Mouse (Mus musculus) lung, postnatal 14 days (tissue): Measurements from ENCODE around the gene Abca6.

Source experiments
- DNase-seq: peaks from one replicate; pipeline ENCODE4 v3.0.0; 2021

Gene Abca6

DNA sequence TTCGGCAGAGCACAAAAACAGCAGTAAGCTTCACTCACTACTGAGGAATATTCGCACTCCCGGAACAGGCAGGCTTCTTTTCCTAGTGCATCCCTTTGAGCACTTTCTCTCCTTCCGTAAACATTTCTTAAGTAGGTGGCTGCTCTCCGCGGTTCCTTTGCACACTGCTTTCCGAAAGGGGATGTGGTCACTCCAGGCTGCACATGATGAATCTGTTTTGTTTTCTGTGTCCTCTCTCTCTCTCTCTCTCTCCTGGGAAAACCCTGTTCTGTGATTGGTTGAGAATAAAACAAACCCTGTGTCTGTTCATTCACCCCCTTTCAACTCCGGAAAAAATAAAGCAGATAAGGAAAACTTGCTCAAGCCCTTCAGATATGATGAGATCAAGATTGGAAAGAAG, at the start of gene Abca6:
Abca6 (minus strand) TSS at position 243 of the 400 bp plus-strand sequence.
- DNase-seq = peak; percentile 10

DNA sequence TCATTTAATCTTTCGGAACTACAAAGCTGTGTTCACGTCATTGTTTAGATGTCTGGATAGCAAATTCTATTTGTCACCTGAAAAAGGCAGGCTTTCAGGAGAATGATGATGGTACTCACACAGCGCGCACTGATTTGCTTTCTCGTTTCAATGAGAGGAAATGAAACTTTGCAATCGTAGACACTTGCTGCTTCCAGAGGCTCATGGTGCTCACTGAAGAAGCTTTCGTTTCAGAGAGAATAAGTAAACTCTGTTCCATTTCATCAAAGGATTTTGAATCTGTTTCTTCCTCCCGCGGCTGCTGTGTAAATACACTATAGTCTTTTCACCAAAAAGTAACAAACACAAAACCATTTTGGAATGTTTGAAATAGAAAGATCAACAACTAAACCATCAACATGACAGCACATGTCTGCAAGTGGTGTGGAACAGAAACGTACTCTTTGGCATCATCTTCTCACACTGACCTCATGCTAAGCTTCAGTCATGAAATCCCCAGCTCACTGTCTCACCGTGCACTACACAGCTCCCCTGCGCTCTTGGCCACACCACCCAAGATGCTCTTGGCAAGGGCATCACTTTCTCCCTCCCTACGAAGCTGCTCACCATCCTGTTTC, 46.4 kb upstream of the Abca6 start:
- no peak for DNase-seq

DNA sequence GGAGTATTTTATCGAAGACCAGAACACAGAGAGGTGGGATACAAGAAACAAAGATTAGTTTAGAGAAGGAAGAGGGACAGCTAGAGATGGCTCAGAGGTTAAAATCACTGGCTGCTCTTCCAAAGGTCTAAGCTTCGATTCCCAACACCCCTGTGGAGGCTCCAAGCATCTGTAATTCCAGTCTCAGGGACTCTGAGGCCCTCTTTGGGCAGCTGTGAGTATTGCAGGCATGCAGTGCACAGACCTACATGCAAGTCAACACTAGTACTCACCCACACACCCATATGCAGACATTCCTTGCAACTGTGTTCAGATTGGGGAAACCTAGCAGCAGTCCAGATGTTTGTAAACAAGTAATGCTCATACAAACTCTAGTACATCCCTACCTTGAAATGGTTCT, 39.0 kb upstream of the Abca6 start:
- DNase-seq = no peak

DNA sequence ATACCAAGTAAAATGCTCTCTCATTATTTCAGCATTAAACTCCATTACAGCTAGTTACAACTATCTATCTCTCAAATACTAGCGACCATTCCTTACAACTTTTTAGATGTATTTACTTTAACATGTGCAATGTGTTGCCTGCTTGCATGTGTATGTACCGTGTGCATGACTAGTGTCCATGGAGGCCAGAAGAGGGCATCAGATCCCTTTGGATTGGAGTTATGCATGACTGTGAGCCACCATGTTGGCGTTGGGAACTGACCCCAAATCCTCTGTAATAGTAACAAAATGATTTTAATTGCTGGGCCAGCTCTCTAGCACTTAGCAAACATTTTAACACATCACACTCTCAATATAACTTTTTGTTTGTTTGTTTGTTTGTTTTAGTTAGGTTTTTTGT, 36.8 kb upstream of the Abca6 start:
- no peak for DNase-seq

DNA sequence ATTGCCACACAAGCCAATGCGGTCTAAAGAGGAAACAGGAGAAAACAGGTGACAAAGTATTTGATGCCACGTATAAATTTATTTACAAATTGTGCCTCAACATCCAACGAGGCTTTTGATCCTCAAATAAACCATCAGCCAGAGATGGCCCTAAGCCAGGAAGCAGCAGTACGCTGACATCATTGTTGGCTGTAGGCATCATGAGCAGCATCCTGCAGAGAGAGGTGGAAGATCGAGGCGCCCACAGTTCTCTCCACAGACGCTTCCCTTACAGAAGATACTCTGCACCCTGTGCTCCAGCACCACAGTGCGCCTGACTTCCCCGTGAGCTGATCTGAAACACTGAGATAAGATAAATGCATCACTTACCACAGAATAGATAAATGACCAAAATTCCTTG, 36.1 kb upstream of the Abca6 start:
- no peak for DNase-seq

DNA sequence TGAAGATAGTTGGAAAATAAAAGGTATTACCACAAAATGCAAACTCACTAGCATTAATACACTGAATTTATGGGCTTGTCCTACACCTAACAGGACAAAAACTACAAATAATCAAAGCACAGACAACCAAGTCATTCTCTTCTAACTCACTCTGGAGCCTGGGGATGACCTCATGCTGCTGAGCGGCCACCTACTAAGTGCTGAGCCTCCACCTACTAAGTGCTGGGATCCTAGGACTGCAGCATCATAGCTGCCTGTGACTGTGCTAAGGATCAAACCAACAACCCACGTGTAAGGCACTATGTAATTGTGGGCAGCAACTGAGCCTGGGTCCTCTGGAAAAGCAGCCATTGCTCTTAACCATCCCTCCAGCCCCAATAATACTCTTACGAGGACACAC, 34.8 kb upstream of the Abca6 start:
- DNase-seq = no peak

DNA sequence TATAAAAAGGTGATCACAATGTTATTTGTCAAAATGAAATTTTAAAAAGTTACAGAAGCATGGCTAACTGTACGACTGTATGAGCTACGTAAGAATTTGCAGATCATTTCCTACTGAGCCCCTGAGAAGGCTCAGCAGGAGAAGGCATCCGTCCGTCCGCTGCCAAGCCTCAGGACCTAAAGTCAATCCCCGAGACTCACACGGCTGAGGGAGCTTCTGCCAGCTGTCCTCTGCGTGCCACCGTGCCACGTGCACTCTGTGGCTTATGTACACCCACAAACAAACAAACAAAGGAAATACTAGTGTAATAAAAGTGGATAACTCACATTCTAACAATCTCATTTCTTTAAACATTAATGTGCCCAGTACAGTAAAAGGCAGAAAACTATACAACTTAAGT, 33.3 kb upstream of the Abca6 start:
- DNase-seq = no peak

DNA sequence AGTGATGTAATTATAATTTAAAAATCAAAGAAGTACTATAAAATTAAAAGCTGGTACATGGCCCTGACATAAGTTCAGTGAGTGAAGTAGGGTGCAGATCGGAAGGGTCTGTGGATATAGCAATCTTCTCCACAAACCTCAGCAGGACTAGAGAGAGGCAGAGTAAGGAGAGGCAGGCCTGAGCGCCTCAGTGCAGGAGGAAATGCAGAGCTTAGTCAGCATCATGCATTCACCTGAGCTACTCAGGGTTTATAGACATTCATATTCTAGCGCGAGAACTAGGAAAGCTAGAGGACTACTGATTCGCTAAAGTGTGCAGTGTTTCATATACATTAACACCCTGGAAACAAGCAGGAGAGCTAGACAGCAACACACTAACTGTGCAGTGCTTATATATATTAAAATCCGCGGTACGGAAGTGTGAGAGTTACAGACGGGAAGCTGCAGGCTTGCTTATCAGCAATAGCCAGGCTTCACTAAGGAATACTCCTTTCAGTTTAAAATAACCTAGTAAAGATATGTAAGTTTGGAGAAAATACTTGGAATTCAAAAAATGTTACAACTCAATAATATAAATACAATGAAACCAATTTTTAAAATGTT, 32.7 kb upstream of the Abca6 start:
- DNase-seq = no peak

DNA sequence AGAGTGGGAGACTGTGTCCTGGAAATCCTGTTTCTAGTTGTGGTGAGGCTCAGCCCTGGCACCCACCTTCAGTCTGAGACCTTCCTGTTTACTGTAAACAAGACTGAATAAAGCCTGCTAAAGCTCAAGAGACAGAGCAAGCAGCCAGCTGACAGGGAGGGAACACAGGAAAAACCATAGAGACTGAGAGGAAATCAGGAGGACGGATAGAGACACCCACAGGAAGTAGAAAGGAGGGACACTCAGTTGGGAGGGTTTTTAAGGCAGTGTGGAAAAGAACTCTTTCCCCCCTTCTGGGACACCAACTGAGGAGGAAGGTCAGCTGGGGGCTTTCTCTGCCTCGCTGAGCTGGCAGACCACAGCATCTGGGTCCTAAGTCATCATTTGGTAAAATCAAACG, 23.2 kb upstream of the Abca6 start:
- no peak for DNase-seq

DNA sequence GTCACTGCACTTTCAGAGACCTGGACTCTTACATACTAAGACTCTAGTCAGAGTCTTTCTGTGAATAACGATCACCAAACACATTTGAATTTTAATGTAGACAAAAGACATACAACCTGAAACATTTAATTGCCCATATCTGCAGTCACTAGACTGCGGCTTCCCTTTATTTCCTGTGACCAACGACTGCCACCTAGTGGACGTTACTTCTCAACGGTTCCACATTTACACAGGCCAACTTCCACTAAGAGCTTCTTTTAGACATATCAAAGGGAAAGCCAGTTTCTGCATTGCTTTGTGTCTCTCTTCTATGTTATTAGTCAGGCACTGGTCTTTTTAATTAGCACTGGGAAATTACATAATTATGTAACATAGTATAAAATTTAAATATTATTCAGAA, 20.2 kb upstream of the Abca6 start:
- peak; percentile 65 for DNase-seq

DNA sequence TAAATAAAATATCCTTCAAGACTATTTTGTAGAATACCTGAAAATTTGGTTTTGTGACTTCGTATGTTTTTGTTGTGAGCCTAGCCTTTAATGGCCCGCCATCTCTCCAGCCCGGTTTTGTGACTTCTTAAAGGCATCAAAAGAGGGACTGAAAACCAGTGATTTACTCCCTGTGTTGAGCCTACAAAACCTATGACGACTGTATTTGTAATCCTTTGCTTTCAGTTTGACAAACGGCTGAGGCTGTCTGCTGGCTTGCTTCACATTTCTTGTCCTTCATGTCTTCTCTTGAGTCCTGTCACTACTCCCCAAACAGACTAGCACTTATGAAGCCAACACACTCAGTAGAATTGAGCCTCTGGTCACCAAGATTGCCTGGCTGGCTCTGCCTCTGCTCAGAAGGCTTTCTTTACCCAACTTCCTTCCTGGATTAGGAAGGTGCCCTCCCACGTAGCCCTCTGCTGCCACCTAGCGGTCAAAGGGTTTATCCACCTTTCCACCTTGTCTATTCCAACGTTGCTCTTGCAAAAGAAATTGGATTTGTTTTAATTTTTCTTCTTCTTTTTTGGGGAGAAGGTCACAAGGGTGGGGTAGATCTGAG, 16.8 kb upstream of the Abca6 start:
- peak; percentile 96 for DNase-seq

DNA sequence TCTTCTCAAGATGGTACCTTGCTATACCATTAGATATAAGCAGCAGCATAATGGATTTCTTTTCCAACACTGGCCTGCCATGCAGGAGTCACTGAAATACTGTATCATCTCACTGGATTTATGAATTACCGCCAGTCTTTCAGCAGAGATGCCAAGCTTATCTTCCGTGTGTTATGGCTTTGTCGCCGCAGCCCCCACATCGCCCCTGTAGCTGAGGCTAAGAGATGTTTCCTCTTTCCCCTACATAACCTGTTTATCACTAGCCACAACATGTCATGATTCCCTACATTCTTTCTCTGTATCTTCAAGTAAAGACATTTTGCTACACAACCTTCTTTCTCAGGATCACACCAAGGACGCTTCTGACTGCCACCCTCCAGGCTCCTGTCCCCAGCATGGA, 15.7 kb upstream of the Abca6 start:
- DNase-seq = no peak

DNA sequence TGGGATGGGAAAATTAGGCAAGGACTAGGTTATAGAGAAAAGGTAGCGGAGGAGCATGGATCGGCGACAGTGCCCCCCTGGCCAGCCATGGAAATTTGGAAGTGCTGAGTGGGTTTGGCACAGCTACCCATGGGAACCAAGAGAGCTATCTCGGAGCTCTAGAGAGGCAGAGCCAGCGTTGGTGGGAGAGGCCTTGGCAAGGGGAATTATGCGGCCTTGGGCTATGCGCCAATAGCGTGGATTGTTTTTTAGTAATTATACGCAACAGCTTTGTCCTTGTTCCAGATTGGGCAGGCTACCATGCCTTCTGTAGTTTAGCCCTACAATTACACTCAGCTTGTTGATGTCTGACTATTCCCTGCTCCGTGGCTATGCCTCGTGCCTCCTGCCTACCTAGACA, 15.2 kb upstream of the Abca6 start:
- no peak for DNase-seq

DNA sequence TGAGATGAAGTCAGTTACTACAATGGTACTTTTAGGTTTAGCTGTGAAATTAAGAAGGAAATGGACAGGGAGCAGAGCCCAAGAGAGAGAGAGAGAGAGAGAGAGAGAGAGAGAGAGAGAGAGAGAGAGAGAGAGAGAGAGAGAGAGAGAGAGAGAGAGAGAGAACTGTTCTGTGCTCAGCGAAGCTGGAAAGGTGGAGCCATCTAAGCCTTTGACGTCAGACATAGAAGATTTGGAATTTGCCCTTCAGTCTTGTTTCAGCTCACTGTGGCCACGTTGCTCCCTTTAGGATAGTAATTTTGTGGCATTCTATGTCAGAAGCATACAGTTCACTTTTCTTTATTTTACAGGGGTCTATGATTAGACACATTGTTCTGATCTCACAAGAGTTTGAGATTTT, 10.3 kb upstream of the Abca6 start:
- DNase-seq = no peak

DNA sequence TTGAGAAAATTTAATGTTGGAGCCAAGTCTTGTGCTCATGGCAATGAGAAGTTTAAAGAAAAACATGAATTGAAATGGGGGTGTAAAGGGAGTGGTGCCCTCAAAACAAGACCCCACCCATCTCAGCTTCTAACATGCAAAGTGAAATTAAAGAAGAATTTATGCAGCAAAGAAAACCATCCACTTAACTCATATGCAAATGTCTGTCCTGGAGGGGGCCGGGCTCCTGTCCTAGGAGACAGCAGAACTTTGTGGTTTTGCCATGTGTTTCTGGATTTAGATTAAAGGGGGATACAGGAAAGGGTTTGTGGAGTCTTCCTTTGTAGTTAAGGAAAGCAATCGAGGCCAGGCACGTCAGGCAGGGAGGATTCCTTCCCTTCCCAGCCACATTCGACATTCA, 6.3 kb upstream of the Abca6 start:
- no peak for DNase-seq

DNA sequence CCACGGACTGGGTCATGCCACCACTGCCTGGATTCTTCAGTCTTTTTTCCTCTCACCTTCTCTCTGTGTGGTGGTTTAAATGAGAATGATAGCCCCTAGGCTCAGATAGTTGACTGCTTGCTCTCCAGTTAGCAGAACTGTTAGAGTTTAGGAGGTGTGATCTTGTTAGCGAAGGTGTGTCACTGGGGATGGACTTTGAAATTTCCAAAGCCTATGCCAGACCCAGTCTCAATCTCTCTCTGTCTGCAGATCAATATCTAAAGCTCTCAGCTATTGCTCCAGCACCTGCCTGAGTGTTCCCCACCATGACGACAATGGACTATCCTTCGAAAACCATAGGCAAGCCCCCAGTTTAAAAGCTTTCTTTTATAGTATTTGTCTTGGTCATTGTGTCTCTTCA, 5.5 kb upstream of the Abca6 start:
- no peak for DNase-seq

DNA sequence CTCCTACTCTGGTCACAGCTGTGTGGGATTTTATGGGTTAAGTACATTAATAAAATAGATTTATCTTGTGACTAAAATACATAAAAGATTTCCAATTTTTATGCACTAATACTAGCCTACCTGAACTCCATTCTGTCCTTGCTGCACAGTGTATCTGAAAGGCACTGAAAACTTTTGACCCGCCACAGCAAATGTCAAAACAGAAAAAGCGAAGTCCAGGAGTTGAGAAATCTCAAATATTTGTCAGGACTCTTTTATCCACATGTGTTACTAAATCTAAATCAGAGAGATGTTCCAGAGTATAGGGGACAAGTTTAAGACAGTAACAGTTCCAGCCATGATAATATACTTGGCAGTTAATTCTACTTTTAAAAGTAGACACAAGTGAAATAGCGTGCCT, 680 bp upstream of the Abca6 start:
- DNase-seq = no peak

DNA sequence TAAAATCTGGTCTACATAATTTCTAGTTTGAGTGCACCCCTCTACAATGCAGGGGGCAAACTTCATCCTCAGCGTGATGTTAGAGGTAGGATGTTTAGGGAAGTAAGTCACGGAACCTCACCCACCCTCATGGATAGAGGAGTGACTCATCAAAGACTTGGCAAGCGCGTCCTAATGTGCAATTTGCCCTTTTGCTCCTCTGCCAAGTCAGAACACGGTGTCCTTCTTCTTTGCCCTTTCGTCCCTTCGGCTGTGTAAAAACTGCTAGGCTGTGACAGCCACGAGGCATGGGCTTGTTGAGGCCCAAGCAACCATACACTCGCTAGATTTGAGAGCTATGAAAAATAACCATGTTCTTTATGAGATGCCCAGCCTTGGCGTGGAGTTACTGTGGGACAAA, 6.8 kb downstream of the Abca6 start:
- no peak for DNase-seq

DNA sequence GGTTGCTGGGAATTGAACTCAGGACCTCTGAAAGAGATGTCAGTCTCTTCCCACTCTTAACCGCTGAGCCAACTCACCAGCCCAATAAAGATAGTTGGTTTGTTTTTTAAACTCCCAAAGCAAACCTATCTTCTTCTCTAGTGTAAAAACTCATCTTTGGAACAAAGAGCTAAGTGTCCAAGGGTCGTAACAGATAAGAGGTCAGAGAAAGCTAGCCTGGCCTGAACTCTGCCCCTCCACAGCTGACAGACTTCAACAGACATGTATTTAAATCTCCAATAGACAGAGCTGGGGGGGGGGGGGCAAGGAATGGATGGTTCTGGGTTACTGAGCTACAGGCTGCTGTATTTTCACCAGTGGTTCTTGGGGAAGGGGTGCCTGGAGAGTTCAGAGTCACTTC, 14.1 kb downstream of the Abca6 start:
- DNase-seq = no peak

DNA sequence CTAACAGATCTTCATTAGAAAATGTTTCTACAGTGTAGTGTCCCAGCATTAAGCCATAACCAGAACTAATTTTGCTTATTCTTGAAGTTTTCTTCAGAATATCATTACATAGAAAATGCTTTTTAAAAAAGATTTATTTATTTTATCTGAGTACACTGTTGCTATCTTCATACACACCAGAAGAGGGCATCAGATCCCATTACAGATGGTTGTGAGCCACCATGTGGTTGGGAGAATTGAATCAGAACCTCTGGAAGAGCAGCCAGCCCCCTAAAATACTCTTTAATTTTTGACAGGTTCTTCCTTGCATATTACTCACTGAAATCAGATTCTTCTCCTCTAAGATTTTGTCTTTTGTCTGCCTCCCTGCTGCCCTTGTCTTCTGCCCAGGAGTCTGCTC, 18.6 kb downstream of the Abca6 start:
- DNase-seq = no peak

DNA sequence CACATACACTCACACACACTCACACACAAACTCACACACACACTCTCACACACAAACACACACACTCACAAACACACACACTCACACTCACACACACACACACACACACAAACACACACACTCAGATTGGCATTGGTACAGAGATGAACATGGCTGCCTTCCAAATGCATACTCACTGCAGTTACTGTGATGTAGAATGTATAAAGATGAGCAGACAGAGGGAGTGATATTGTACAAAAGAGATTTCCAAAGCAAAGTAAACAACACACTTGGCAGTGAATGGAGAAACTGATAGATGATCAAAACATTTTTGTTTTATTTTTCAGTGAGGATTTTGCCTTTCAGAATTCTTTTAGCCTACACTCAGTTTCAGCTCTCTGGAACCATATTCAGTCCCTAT, 34.5 kb downstream of the Abca6 start:
- DNase-seq = no peak

DNA sequence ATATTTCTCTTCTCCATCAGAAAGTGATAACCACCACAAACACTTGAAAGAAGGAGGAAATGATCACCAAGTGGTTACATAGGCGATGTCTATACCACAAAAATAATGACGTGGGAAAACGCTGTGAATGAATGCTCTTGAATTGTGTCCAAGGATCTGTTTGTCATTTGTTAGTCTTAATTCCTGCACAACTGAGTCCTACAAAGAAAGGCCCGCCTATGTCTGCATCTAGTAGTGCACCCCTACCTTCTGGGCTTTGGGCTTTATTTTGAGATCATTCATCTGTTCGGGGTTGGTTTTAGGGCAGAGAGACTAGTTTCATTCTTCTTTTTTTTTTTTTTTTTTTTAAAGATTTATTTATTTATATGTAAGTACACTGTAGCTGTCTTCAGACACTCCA, 47.6 kb downstream of the Abca6 start:
- no peak for DNase-seq

DNA sequence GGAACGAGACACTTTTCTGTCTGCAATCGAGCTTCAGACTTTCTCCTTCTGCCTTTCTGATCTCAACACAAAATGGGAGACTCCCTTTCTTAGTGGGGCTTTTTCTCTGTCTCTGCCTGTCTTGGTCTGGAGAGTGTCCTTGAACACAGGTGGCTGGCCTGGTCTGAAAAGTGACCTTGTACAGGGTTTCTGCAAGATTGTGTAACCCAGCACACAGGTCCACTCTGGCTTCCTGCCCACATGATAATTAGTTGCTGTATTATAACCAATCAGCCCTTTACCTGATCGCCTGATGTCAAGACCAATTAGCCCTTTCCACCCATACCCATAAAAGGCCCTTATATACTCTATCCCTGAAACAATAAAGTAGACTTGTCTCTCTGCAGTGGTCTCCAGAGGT, 52.7 kb downstream of the Abca6 start:
- DNase-seq = no peak

DNA sequence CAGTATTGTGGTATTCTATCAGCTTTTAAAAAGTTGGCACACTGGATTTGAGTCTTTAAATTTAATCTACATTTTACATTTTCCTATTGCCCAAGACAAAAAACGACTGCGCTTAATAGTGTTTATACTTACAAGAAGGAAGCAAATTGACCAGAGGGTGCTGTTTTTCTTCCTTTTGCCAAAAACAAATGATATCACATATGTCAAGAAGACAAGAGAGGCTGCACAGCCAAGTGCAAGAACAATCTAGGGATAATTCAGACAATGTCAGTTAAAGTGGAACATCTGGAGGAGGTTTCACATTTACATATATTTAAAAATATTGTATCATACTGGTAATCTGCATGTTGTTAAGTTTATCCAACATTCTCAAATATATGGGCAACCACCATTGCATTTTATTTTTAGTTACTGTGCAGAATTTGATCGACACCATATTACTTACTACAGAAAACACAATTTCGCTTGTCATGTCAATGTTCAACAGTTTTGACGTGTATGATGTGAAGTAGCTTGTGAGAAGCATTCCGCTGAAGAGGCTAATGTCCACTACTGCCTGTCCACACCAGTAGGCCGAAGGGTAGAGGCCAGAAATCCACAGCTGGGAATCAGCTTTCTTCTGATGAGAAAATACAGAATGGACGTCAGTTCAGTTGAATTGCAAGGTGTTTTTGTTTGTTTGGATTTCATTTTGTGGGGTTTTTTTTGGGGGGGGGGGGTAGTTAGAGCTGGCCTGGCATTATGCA, 54.8 kb downstream of the Abca6 start:
- no peak for DNase-seq
